Mouse (Mus musculus) CD4-positive naive resting alpha-beta T cell, adult 76 days (primary cell): Measurements from ENCODE around the gene Kdm4a. TPM values are rescaled to one million over a fixed set of nuclear protein-coding genes. Genes with fewer than 3 reads are reported as not detected.

Experiments used
- total RNA-seq: library from RNA; stranded (reverse); gene quantifications from one replicate; pipeline ENCODE4 v1.2.4, GENCODE M21; 2023

The Kdm4a gene
- 55.0 TPM for total RNA-seq

DNA sequence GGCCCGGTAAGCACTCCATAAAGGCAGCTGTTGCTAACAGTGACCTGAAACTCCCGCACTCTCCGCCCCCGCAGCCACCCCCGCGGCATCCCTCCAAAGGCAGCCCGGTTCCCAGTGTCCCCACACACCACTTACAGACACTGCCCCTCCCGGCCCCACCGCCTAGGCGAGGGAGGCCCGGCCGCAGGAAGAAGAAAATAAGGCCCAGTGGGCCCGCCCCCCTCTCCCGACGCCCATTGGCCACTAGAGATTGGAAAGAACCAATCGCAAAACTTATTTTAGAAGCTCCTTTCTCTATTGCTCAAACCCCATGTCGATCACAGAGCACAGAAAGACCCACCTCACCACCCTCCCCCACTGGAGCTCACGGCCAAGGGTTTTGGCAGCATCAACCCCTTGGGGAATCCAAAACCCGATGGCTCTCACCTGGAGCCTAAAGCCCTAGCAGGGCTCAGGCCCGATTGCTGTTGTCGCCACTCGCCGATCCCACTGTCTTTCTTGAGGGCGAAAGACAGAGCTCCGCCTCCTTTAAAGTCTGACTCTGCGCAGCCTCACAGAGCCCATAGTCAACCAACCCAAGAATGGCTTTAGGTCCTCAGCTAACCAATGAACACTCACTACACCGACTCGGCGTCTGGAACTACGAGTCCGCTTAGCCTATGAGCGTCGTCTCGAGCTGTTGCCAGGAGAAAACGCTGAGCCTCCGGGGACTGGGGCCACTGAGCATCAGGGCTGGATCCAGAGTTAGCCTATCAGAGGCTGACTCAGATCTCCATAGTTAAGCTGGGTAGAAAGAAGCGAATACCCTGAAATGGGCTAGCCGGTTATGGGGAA is at the start of gene Kdm4a:
Gene Kdm4a, minus strand, starts transcription at position 577 of the 834 bp plus-strand sequence.

DNA sequence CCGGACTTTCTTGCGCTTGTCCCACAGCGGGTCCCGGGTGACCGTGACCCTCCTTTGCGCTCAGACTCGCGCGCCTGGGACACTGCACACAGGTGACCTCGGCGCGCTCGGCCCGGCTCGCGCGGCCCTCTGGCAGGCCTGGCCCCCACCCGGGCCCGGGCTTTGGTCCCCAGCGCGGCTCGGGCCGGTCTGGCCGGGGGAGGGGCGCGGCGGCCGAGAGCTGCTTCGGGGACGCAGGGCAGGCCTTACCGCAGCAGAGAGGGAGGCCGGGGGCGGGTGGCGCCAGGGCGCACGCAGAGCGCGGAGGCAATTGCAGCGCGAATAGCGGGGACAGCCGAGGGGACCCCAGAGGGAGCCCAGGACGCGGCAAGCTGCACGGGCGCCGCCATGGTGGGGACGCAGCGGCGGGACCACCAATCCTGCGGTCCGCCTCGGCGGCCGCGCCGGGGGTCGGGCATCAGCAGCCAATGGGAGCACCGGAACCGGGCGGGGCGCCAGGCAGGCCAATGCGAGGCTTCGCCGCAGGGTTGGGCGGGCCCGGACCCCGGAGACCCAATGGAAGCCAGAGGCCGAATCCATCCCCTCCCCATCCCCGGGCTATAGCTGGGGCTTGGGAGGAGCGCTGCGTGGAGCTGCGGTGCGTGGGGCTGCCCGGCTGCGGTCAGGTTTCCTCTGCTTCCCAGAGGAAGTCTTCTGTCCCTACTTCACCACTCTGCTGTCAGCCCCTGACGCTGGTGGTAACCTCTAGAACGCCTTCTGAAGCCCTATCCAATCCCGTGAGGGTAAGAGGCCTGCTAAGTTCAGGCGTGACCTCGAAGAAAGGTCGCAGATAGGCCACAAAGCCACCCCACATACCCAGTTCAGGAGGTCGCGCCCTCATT is 45.1 kb downstream of the Kdm4a start, which contains the start of gene St3gal3:
Gene St3gal3, minus strand, starts transcription at position 430 of the 881 bp plus-strand sequence.

Other genes with a start within 250 kb of the Kdm4a start
- gene St3gal3, start 45.1 kb downstream of the Kdm4a start, total RNA-seq: 11.4 TPM
- gene Ptprf, start 111.4 kb upstream of the Kdm4a start, total RNA-seq: 4.2 TPM
- 78.7 TPM for gene Szt2, start 229.2 kb upstream of the Kdm4a start, total RNA-seq
- gene Med8, start 229.3 kb upstream of the Kdm4a start, total RNA-seq: 75.2 TPM
- gene Elovl1, start 248.1 kb upstream of the Kdm4a start, total RNA-seq: 33.0 TPM